Mouse (Mus musculus) inflammation-experienced regulatory T-cells (primary cell): ENCODE results near the gene Gm16223. TPM values are rescaled to one million over a fixed set of nuclear protein-coding genes. Genes with fewer than 3 reads are reported as not detected.

Source experiments
- polyA plus RNA-seq, 2 experiments: library from polyadenylated mRNA; unstranded; fragments of 100-300 nt; shearing (Covaris generic); gene quantifications; one replicate each; pipeline ENCODE4 v1.2.1; 2017

The Gm16223 gene
- under 1 TPM in 1 of 2 experiments, not detected in 1; 0.17 TPM for polyA plus RNA-seq

DNA sequence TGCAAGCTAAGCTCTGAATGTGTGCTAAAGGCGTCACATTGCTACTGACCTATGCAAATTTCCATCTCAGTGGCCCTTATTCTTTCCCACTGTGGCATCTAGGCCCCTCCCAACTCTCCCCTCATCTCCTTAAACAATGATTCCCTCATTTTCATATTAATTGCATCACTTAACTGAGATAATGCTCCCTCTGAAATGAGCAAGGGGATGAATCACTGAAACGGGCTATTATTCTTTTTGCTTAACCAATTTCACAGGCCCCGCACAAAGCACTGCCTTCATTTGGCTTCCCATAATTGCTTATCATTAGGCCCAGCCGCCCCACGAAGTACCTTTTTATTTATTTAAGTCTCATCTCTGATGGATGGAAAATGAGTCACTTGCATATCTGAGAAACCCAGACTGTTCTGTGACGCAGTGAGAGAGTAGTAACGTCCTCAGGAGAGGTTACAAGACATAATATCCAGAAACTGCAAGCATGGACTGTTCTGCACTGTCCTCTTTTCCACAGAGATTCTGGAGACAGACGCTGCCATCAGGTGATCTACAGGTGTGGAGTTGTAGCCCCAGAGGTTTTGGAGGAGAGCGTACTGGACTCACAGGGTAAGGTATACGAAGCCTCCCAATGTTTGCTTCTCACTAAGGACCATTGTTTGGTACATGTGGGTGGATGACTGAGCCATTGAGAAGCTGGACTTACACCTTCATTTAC, at the start of gene Gm16223:
TSS of gene Gm16223 (plus strand) at position 485 of the 712 bp plus-strand sequence.

Other genes starting within 250 kb of the Gm16223 start
- gene Bod1l, start 223.6 kb upstream of the Gm16223 start, polyA plus RNA-seq: 10 to 100 TPM; 66.0 to 71.9 TPM